Mouse (Mus musculus) natural killer cell, adult 2 months (primary cell): Measurements from ENCODE around the gene Lrguk.

ENCODE experiments used
- DNase-seq, 2 experiments: peaks; one replicate each; pipeline ENCODE4 v3.0.0; 2022; ENCODE audit warnings: low spot score in 2 of 2

Lrguk gene

DNA sequence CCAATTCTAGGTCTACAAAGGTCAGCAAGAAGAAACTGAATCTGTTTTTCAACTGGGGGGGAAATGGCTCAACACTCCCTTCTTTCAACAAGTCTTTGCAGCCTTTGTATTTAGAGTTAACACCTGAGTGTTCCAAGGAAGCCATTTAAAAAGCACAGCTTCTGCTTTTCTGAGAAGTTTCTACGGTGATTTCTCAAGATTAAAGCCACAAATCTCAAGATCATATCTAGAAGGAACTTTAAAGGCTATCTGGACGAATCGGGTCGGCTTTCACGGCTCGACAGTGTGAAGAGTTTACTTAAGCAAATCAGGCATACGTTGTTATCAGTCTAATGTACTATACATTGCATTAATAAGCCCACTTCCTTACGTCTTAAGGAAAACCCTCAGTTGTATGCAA is 145.5 kb downstream of the Lrguk start:
- DNase-seq: no peak

DNA sequence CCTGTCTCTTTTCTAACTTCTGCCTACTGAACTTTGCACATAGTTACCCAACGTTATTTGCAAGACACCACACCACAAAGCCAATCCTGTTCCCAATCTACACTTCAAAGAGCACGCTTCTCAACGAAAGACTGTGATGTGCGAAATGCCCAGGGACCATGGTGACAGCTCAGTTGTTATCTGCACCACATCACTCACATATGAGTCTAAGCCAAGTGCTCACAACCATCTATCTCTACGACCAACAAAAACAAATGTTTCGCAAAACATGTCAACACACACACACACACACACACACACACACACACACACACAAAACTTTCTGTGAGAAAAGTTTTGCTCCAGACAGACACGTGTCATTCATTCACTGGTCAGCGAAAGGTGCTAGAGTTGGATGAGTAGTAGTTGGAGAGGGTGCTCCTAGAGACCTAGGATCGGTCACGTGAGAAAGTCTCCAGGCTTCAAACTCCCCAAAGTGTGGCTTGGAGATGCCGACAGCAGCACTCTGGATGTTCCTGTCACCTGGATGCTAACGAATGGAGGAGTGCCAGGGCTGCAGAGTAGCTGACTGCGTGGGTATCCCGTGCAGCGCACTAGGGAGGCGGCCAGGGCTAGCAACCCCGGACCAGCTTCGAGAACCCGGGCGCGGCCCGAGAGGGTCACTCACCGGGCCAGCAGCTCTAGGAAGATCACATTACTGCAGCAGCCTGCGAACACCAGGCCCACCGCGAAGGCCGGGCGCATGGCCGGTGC is 147.0 kb downstream of the Lrguk start:
- peak; percentile 13 to 21 for DNase-seq

DNA sequence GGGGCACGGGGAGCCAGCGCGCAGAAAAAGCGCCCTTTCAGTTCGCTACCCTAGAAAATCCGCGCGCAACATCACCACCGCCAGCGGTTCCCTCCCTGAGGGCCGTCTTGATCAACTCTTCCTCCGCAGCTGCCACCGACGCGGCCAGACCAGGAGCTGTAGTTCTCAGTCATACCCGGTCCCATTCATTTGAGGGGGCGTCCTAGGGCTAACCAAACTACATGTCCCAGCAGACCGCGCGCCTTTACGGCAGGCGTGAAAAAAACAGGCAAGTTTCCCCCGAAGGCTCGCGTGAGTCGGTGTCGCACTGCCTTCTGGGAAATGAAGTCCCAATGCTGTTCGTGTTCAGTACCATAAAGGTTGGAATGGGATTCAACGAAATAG is 147.6 kb downstream of the Lrguk start, which contains the start of gene Slc35b4:
Slc35b4 (minus strand) TSS at position 248 of the 384 bp plus-strand sequence.
- DNase-seq: peak; percentile 90 to 91

DNA sequence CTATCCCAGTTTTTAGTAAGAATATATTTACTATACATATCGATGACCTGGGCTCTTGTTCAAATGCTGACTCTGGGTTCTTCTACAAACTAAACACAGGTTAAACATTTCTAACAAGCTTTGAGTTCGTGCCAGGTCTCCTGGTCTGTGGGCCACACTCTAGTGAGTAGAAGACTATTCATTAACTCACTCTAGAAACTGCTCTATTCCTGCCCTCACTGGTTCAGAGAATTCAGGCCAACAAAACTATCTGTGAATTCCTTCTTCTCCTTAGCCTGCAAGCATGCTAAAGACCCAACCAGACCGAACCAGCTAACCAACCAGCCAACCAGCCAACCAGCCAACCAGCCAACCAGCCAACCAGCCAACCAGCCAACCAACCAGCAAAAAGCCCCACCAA is 149.8 kb downstream of the Lrguk start:
- no peak for DNase-seq

DNA sequence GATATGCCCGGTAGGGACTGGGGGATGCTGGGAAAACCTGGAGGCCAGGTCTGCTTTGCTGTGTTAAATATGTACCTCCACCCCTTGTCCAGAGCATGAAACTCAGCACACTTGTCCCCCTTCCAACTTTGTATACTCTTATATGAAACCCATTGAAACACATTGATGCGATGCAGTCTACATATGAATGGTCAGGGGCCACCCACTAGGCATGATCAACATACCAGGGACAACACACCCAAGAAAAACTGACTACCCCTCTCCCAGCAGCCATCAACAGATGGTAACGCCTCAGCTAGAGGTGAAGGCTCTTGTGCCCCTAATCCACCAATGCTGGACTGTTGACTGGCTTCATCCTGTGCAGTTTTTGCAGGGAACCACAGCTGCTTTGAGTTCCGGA is 150.7 kb downstream of the Lrguk start:
- no peak for DNase-seq

DNA sequence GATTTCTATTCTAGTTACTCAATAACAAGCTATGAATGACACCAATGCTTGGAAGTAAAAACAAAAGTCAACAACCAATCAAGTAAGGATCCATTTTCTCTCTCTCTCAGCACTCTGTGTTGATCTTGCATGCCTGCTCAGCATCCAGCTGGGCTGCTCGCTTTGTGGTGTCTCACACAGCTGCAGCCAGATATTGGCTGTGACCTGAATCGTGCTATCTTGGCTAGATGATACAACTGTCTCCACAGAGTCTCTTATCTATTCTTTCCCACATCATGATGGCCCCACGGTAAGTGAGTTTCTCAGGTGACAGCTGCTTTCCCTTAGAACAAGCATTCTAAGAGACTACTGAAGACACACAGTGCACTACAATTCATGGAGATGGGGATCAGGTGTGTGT is 152.7 kb downstream of the Lrguk start:
- no peak for DNase-seq

DNA sequence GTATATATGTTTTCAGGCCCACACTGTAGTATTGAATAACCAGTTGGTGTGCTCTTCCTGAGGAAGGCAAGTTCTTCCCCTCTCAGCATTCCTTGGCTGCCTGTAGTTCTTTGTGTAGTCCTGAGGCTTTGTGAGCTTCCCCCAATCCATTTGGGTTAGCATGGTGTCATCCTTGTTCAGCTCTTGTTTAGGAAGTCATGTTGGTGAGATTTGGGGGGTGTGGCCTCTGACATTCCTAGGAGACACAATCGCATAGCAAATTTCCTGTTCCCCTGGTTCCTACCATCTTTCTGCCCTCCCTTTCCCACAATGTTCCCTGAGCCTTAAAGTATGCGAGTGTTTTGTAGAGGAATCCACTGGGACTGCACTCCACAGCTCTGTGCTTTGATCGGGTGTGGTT is 154.1 kb downstream of the Lrguk start:
- no peak for DNase-seq
